Mouse (Mus musculus) spleen, adult 2 months (tissue): ENCODE results near the gene Zfp575.

Experiments used
- CTCF ChIP-seq: fragments of 200-500 bp; IDR thresholded peaks from 2 replicates; pipeline ENCODE4 v1.5.1; 2011; ENCODE audit warnings: mild to moderate bottlenecking, inconsistent platforms; ENCODE audit not compliant: insufficient read depth, insufficient read length, insufficient replicate concordance; ENCODE audit errors: extremely low read depth
- POLR2A ChIP-seq: fragments of 200-500 bp; IDR thresholded peaks from 2 replicates; pipeline ENCODE4 v1.6.1; 2011; ENCODE audit warnings: low read depth, low read length, inconsistent platforms

DNA sequence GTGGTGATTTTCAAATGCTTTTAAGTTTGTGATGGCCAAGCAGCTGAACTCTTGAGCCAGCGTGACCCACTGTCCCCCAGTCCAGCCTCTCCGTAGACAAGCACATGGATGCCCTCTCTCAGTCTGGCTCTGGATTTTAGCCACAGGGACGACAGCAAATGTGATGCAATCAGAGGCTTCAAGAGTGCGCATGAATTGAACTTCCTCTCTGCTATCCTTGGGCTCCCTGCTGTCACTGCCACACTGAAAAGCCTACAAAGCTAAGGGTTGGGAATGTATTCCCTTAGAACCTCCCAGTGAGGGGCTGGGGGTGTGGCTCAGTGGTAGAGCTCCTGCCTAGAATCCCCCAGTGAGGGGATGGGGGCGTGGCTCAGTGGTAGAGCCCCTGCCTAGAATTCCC is 48.7 kb downstream of the Zfp575 start:
- no peak for TF ChIP-seq POLR2A
- no peak for TF ChIP-seq CTCF
